Mouse (Mus musculus): ENCODE data around the gene Tmem59. TPM values are rescaled to one million over a fixed set of nuclear protein-coding genes. Genes with fewer than 3 reads are reported as not detected.

Gene Tmem59
- polyA plus RNA-seq, 2 experiments = 51.3 to 129 TPM

GRCm38 (mm10) chr4:107223225-107224204, 45.3 kb downstream of the Tmem59 start:
- ATAC-seq (ENCODE audit: insufficient read depth) (peak; percentile 63; the same call in 1 of the 2 replicates), DNase-seq (ENCODE audit: low read depth in 3 of 3, low spot score in 3 of 3) (peak in 1 of 3 experiments; percentile 24)
- H3K27ac ChIP-seq = no peak overlapping the region
- no peaks in the 10 kb centered on the region for H3K36me3 ChIP-seq (replicated peaks; ENCODE audit: control insufficient read depth, insufficient read depth, low read depth)
- H3K4me1 ChIP-seq (replicated peaks; ENCODE audit: control insufficient read depth in 2 of 2, insufficient read depth in 2 of 2, low read length in 1 of 2) = peaks cover 9 to 21% of the 10 kb centered on the region in 2 experiments
- H3K9me3 ChIP-seq (ENCODE audit: control insufficient read depth, low read length) = no peaks in the 10 kb centered on the region
- WGBS (ENCODE audit: insufficient replicate concordance) = 67% methylated on average over 11 of the region's 11 CpGs
- H3K4me3 ChIP-seq (ENCODE audit: insufficient read depth in 1 of 2, low read depth in 2 of 2, low read length in 2 of 2) = no peak overlapping the region
- no peak overlapping the region for H3K9ac ChIP-seq (replicated peaks)
- no peak overlapping the region for H3K4me2 ChIP-seq (ENCODE audit: low read depth)
- no peak for TF ChIP-seq EP300 (IDR thresholded peaks at IDR 0.05; ENCODE audit: low read depth)
- TF ChIP-seq CTCF (IDR thresholded peaks at IDR 0.05; ENCODE audit: low read depth) = no peak
- no peaks in the 10 kb centered on the region for H3K27me3 ChIP-seq (ENCODE audit: control insufficient read depth, insufficient read depth, low read length)

GRCm38 (mm10) chr4:107226313-107226712, 48.1 kb downstream of the Tmem59 start:
- ATAC-seq (ENCODE audit: insufficient read depth) = no peak
- H3K4me3 ChIP-seq (ENCODE audit: insufficient read depth in 1 of 2, low read depth in 2 of 2, low read length in 2 of 2) = no peak overlapping the region
- no peak overlapping the region for H3K4me2 ChIP-seq (ENCODE audit: low read depth)
- no peak for DNase-seq (ENCODE audit: low read depth in 3 of 3, low spot score in 3 of 3)
- 43% methylated on average over 2 of the region's 2 CpGs for WGBS (ENCODE audit: insufficient replicate concordance)
- no peaks in the 10 kb centered on the region for H3K36me3 ChIP-seq (replicated peaks; ENCODE audit: control insufficient read depth, insufficient read depth, low read depth)
- H3K27me3 ChIP-seq (ENCODE audit: control insufficient read depth, insufficient read depth, low read length) = no peaks in the 10 kb centered on the region
- no peaks in the 10 kb centered on the region for H3K9me3 ChIP-seq (ENCODE audit: control insufficient read depth, low read length)
- H3K27ac ChIP-seq = no peak overlapping the region
- no peak overlapping the region for H3K9ac ChIP-seq (replicated peaks)
- TF ChIP-seq EP300 (IDR thresholded peaks at IDR 0.05; ENCODE audit: low read depth) (no peak), CTCF (IDR thresholded peaks at IDR 0.05; ENCODE audit: low read depth) (no peak)
- peaks cover 3 to 11% of the 10 kb centered on the region in 2 experiments; a peak in 3 of 4 replicates for H3K4me1 ChIP-seq (replicated peaks; ENCODE audit: control insufficient read depth in 2 of 2, insufficient read depth in 2 of 2, low read length in 1 of 2)

GRCm38 (mm10) chr4:107232219-107232618, 54.0 kb downstream of the Tmem59 start:
- ATAC-seq (ENCODE audit: insufficient read depth) (no peak), DNase-seq (ENCODE audit: low read depth in 3 of 3, low spot score in 3 of 3) (no peak)
- Histone ChIP-seq H3K27me3 (ENCODE audit: control insufficient read depth, insufficient read depth, low read length) (no peaks in the 10 kb centered on the region), H3K4me1 (replicated peaks; ENCODE audit: control insufficient read depth in 2 of 2, insufficient read depth in 2 of 2, low read length in 1 of 2) (no peaks in the 10 kb centered on the region; a peak in 1 of 4 replicates), H3K9ac (replicated peaks) (no peak overlapping the region), H3K9me3 (ENCODE audit: control insufficient read depth, low read length) (no peaks in the 10 kb centered on the region), H3K27ac (no peak overlapping the region), H3K36me3 (replicated peaks; ENCODE audit: control insufficient read depth, insufficient read depth, low read depth) (no peaks in the 10 kb centered on the region), H3K4me3 (ENCODE audit: insufficient read depth in 1 of 2, low read depth in 2 of 2, low read length in 2 of 2) (no peak overlapping the region), H3K4me2 (ENCODE audit: low read depth) (no peak overlapping the region)
- TF ChIP-seq EP300 (IDR thresholded peaks at IDR 0.05; ENCODE audit: low read depth) (no peak), CTCF (IDR thresholded peaks at IDR 0.05; ENCODE audit: low read depth) (no peak)
- WGBS (ENCODE audit: insufficient replicate concordance) = 80% methylated on average over 3 of the region's 3 CpGs

GRCm38 (mm10) chr4:107238253-107238652, 60.1 kb downstream of the Tmem59 start:
- H3K9ac ChIP-seq (replicated peaks) = no peak overlapping the region
- 76% methylated on average over 2 of the region's 2 CpGs for WGBS (ENCODE audit: insufficient replicate concordance)
- no peak for DNase-seq (ENCODE audit: low read depth in 3 of 3, low spot score in 3 of 3)
- no peaks in the 10 kb centered on the region for H3K27me3 ChIP-seq (ENCODE audit: control insufficient read depth, insufficient read depth, low read length)
- H3K4me1 ChIP-seq (replicated peaks; ENCODE audit: control insufficient read depth in 2 of 2, insufficient read depth in 2 of 2, low read length in 1 of 2) = no peaks in the 10 kb centered on the region
- ATAC-seq (ENCODE audit: insufficient read depth) = no peak
- no peak overlapping the region for H3K4me3 ChIP-seq (ENCODE audit: insufficient read depth in 1 of 2, low read depth in 2 of 2, low read length in 2 of 2)
- TF ChIP-seq CTCF (IDR thresholded peaks at IDR 0.05; ENCODE audit: low read depth) (no peak), EP300 (IDR thresholded peaks at IDR 0.05; ENCODE audit: low read depth) (no peak)
- H3K9me3 ChIP-seq (ENCODE audit: control insufficient read depth, low read length) = no peaks in the 10 kb centered on the region
- H3K4me2 ChIP-seq (ENCODE audit: low read depth) = no peak overlapping the region
- no peaks in the 10 kb centered on the region; the same call in 1 of the 2 replicates for H3K36me3 ChIP-seq (replicated peaks; ENCODE audit: control insufficient read depth, insufficient read depth, low read depth)
- H3K27ac ChIP-seq = no peak overlapping the region

- DNase-seq (ENCODE audit: low read depth in 3 of 3, low spot score in 3 of 3) (no peak), ATAC-seq (ENCODE audit: insufficient read depth) (no peak)
- Histone ChIP-seq H3K4me3 (ENCODE audit: insufficient read depth in 1 of 2, low read depth in 2 of 2, low read length in 2 of 2) (no peak overlapping the region), H3K27me3 (ENCODE audit: control insufficient read depth, insufficient read depth, low read length) (no peaks in the 10 kb centered on the region), H3K9ac (replicated peaks) (no peak overlapping the region), H3K9me3 (ENCODE audit: control insufficient read depth, low read length) (no peaks in the 10 kb centered on the region), H3K4me1 (replicated peaks; ENCODE audit: control insufficient read depth in 2 of 2, insufficient read depth in 2 of 2, low read length in 1 of 2) (0 out of 4 replicates have a peak, but pooled peaks cover 0 to under 1% of the 10 kb centered on the region in 2 experiments), H3K36me3 (replicated peaks; ENCODE audit: control insufficient read depth, insufficient read depth, low read depth) (no peaks in the 10 kb centered on the region; the same call in 1 of the 2 replicates), H3K4me2 (ENCODE audit: low read depth) (no peak overlapping the region), H3K27ac (no peak overlapping the region)
- TF ChIP-seq EP300 (IDR thresholded peaks at IDR 0.05; ENCODE audit: low read depth) (no peak), CTCF (IDR thresholded peaks at IDR 0.05; ENCODE audit: low read depth) (no peak)
- 82% methylated on average over 6 of the region's 6 CpGs for WGBS (ENCODE audit: insufficient replicate concordance)
Measured at GRCm38 (mm10) chr4:107240196-107240595, 62.0 kb downstream of the Tmem59 start.
